Mouse (Mus musculus) heart, embryonic 14.5 days (tissue): Measurements from ENCODE around the gene Wdr74. TPM values are rescaled to one million over a fixed set of nuclear protein-coding genes. Genes with fewer than 3 reads are reported as not detected.

ENCODE experiments used
- ATAC-seq: fragments of 200-750 bp; cut with Nextera tagmentation; 2 replicates; pipeline ENCODE4 v1.8.0; 2017; ENCODE audit warnings: low read depth, moderate TSS enrichment; ENCODE audit not compliant: insufficient number of reproducible peaks, insufficient read depth, low FRiP score
- H3K27ac ChIP-seq, 2 experiments: fragments of 200-500 bp in 1 of 2; fragments of 300-500 bp in 1 of 2; sonication (generic) in 1 of 2; replicated peaks in 1 of 2; 2 replicates each; pipeline ENCODE4 v1.5.1; 2012 to 2014; ENCODE audit warnings: low read depth in 2 of 2, low read length in 2 of 2, control low read depth in 1 of 2, mild to moderate bottlenecking in 1 of 2, mixed read lengths in 1 of 2; ENCODE audit not compliant: control insufficient read depth in 1 of 2, insufficient read depth in 1 of 2
- H3K27me3 ChIP-seq: fragments of 300-500 bp; sonication (generic); 2 replicates; pipeline ENCODE4 v1.6.1; 2014; ENCODE audit warnings: mild to moderate bottlenecking, low read length, control low read depth; ENCODE audit not compliant: control insufficient read depth, insufficient read depth
- H3K36me3 ChIP-seq: fragments of 300-500 bp; sonication (generic); 2 replicates; pipeline ENCODE4 v1.6.1; 2014; ENCODE audit warnings: mild to moderate bottlenecking, control low read depth, low read length, mixed read lengths; ENCODE audit not compliant: control insufficient read depth, insufficient read depth
- H3K4me1 ChIP-seq, 2 experiments: fragments of 200-500 bp in 1 of 2; fragments of 300-500 bp in 1 of 2; sonication (generic) in 1 of 2; 2 replicates each; pipeline ENCODE4 v1.6.1; 2012 to 2014; ENCODE audit warnings: low read length in 2 of 2, control low read depth in 1 of 2, mixed read lengths in 1 of 2; ENCODE audit not compliant: control insufficient read depth in 2 of 2, insufficient read depth in 2 of 2
- H3K4me2 ChIP-seq: fragments of 300-500 bp; sonication (generic); 2 replicates; pipeline ENCODE4 v1.6.1; 2014; ENCODE audit warnings: mild to moderate bottlenecking, low read length
- H3K4me3 ChIP-seq, 2 experiments: fragments of 200-500 bp in 1 of 2; fragments of 300-500 bp in 1 of 2; sonication (generic) in 1 of 2; 2 replicates each; pipeline ENCODE4 v1.5.1; 2012 to 2014; ENCODE audit warnings: low read length in 2 of 2, mild to moderate bottlenecking in 2 of 2, control low read depth in 1 of 2, low read depth in 1 of 2, moderate library complexity in 1 of 2; ENCODE audit not compliant: control insufficient read depth in 1 of 2, insufficient read depth in 1 of 2
- H3K9ac ChIP-seq: fragments of 300-500 bp; sonication (generic); 2 replicates; pipeline ENCODE4 v1.6.1; 2014; ENCODE audit warnings: mild to moderate bottlenecking, low read length
- H3K9me3 ChIP-seq: fragments of 300-500 bp; sonication (generic); 2 replicates; pipeline ENCODE4 v1.6.1; 2016; ENCODE audit warnings: low read length, control low read depth; ENCODE audit not compliant: control insufficient read depth
- WGBS: fragments of 180-500 bp; shearing (Covaris S2); extraction: QIAGEN DNeasy Blood & Tissue Kit; methylation state at CpG from one replicate; pipeline ENCODE4 v1.1.7; 2014; 5-methylcytosine and 5-hydroxymethylcytosine counted together
- polyA plus RNA-seq: library from polyadenylated mRNA; unstranded; fragments of >200 nt; fragmentation: Nextera tagmentation; extraction: Ambion mirVana; gene quantifications from 2 replicates; pipeline ENCODE4 v1.2.1, GENCODE M21; 2014

The Wdr74 gene
- polyA plus RNA-seq, 1 experiment from 2014 or later: 50.5 TPM

DNA sequence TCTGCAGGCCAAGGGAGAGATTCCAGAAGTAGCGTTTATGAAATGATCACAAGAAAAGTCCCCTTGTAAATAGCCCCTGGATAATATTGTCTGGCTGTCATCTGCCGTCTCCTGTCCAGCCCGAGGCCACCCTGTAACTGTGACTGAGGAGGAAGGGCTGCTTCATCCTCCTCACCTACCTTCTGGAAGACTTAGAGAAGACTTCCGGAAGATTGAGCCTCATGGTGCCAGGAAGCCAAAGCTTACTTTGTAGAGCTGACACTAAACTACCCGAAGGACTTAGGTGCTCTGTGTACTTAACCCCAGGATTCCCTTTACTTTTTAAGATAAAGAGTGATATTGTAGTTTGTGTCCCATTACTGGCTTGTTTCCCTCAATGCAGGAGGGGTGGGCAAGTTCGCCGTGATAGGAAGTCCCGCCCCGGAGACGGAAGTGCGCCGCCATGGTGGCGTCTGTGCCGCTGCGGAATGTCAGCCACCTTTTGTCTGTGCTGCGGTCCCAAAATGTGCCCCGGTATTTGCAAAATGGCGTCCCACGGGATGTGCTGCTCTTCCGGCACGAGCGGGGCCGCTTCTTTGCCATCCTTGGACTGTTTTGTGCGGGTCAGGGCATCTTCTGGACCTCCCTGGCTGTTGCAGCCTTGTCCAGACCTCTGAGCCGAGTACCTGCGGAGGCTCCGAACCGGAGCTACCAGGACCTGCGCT is 35.1 kb downstream of the Wdr74 start, which contains the start of gene Tmem223:
TSS of gene Tmem223 (plus strand) at position 430 of the 704 bp plus-strand sequence.
- Histone ChIP-seq H3K4me1 (peaks cover 12 to 23% of the 10 kb centered on the region in 2 experiments), H3K36me3 (peaks cover 67% of the 10 kb centered on the region), H3K4me3 (peak within 1 kb of the TSS; percentile 84 to 91), H3K9me3 (no peaks in the 10 kb centered on the region), H3K27me3 (no peaks in the 10 kb centered on the region), H3K4me2 (peak within 1 kb of the TSS; percentile 74), H3K27ac (peak within 1 kb of the TSS; percentile 89 to 92), H3K9ac (peak within 1 kb of the TSS; percentile 98)
- WGBS: 20% methylated on average over 29 of the region's 29 CpGs
- ATAC-seq: peak; percentile 10; the same call in 1 of the 2 replicates

DNA sequence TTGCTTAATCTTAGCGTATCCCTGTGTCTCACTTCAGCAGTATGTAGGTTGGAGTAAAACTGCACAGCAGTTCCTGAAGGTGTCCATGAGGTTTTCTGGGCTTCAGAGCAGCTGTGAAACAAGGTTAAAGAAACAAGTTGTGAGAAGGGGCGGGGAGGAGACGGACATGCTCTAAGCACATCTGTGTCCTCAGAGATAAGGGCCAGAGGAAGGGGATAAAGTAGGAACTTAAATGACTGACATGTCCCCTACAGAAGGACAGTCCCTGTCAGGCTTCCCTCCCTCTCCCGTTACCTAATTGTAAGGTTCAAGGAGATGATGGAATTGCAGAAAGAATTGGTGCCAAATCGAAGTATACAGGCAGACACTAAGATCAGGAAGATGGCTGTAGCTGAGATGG is 37.4 kb downstream of the Wdr74 start:
- no peak for ATAC-seq
- WGBS: 63% methylated on average over 5 of the region's 5 CpGs

DNA sequence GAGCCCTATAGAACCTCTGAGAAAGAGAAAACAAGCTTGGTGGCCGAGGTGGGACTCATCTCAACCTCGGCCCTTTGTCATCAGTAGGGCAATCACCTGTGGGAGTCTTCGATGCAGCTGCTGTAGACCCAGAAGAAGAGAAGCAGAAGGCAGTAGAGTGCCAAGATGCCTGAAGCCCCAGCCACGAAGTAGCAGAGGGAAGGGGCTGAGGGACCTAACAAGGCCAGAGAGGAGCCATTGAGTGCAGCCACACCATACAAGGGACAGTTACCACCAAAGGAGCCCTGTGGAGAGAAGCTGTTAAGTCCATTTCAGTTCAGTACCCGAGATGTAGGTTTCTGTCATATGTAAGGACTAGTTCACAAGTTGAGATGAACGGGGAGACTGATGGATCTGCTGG is 37.8 kb downstream of the Wdr74 start:
- Histone ChIP-seq H3K36me3 (peaks cover 53% of the 10 kb centered on the region), H3K27me3 (no peaks in the 10 kb centered on the region), H3K4me1 (peaks cover 12 to 23% of the 10 kb centered on the region in 2 experiments), H3K4me2 (peak overlapping the region; percentile 98), H3K9ac (peak overlapping the region; percentile 95), H3K4me3 (peak overlapping the region; percentile 15 to 85), H3K9me3 (no peaks in the 10 kb centered on the region), H3K27ac (peak overlapping the region; percentile 14 to 46; a peak in 2 of 4 replicates)
- 44% methylated on average over 6 of the region's 6 CpGs for WGBS
- ATAC-seq: no peak

More for the DNA sequence above, 37.4 kb downstream of the Wdr74 start:
- Histone ChIP-seq H3K9me3 (no peaks in the 10 kb centered on the region), H3K4me3 (peak overlapping the region in 1 of 2 experiments; percentile 85; a peak in 1 of 4 replicates), H3K27ac (peak overlapping the region in 1 of 2 experiments; percentile 46; a peak in 2 of 4 replicates), H3K4me2 (peak overlapping the region; percentile 98), H3K9ac (peak overlapping the region; percentile 95; the same call in 1 of the 2 replicates), H3K36me3 (peaks cover 53% of the 10 kb centered on the region), H3K4me1 (peaks cover 12 to 23% of the 10 kb centered on the region in 2 experiments), H3K27me3 (no peaks in the 10 kb centered on the region)

DNA sequence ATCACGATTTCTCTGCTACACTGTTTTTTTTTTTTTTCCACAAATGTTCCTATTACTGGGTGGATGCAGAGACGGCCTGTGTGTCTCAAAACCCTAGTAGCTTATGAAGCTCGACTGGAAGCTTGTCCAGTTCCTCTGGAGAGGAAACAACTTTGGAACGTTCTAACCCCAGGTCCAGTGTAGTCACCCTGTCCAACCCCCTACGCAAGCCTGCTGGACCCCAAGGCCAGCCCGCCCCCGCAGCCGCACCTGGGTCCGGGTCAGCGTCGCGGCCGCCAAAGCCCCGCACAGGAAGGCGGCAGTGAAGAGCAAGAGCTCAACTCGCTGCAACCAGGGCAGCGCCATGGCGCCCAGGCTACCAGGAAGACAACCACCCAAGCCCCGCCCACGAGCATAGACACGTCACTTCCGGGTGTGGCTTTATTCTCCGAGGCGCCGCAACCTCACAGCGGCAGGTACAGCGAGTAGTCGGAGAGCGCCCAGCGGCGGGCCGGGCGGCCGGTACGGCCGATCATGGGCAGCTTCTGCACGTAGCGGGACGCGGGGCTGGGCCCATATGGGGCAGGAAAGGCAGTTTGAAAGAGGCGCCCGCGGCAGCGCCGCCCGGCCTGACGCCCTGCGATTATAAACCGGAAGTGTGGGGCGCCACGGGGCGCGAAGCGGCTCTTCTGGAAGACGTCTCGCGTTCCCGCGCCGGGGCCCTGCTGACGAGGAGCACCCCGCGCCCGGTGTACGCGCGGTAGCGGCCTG is 38.6 kb downstream of the Wdr74 start, which contains the start of gene Tmem179b:
TSS of gene Tmem179b (minus strand) at position 382 of the 750 bp plus-strand sequence.
- peak; percentile 85 for ATAC-seq
- 1% methylated on average over 63 of the region's 68 CpGs for WGBS

DNA sequence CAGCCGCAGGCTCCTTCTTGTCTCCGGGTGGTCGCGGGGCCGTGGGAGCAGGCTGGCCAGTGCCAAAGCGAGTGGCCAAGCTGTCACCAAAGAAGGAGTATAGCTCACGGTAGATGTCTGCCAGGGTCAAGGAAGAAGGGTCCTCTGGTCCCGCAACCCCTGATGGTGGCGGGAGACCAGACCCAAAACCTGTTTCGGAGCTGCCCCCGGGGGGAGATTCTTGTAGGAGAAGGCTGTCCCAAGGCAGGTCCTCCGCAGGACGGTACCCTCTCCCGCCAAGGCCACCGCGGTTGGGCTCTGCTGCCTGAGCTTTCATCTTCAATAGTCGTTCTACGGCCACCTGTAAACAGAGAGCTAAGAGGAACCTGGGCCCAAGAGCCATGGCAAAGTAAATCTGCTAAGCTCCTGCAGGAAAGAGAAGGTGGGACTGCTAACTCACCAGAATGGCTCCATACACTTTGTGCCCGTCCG is 39.4 kb downstream of the Wdr74 start:
- H3K27me3 ChIP-seq: no peaks in the 10 kb centered on the region
- H3K9me3 ChIP-seq: no peaks in the 10 kb centered on the region
- 0 out of 2 replicates have a peak, but pooled peaks have one; percentile 2 for ATAC-seq
- H3K9ac ChIP-seq: peak overlapping the region; percentile 95
- H3K4me2 ChIP-seq: peak overlapping the region; percentile 98
- peaks cover 46% of the 10 kb centered on the region for H3K36me3 ChIP-seq
- 3% methylated on average over 20 of the region's 20 CpGs for WGBS
- H3K4me1 ChIP-seq: peaks cover 12 to 23% of the 10 kb centered on the region in 2 experiments
- H3K27ac ChIP-seq: peak overlapping the region; percentile 96 to 98
- peak overlapping the region; percentile 81 to 85 for H3K4me3 ChIP-seq

More for the DNA sequence above, 38.6 kb downstream of the Wdr74 start, which contains the start of gene Tmem179b:
- peak within 1 kb of the TSS; percentile 96 to 98 for H3K27ac ChIP-seq
- H3K9ac ChIP-seq: peak within 1 kb of the TSS; percentile 95
- peak within 1 kb of the TSS; percentile 98 for H3K4me2 ChIP-seq
- peaks cover 12 to 23% of the 10 kb centered on the region in 2 experiments for H3K4me1 ChIP-seq
- peak within 1 kb of the TSS; percentile 81 to 85 for H3K4me3 ChIP-seq
- no peaks in the 10 kb centered on the region for H3K27me3 ChIP-seq
- no peaks in the 10 kb centered on the region for H3K9me3 ChIP-seq
- peaks cover 49% of the 10 kb centered on the region for H3K36me3 ChIP-seq

DNA sequence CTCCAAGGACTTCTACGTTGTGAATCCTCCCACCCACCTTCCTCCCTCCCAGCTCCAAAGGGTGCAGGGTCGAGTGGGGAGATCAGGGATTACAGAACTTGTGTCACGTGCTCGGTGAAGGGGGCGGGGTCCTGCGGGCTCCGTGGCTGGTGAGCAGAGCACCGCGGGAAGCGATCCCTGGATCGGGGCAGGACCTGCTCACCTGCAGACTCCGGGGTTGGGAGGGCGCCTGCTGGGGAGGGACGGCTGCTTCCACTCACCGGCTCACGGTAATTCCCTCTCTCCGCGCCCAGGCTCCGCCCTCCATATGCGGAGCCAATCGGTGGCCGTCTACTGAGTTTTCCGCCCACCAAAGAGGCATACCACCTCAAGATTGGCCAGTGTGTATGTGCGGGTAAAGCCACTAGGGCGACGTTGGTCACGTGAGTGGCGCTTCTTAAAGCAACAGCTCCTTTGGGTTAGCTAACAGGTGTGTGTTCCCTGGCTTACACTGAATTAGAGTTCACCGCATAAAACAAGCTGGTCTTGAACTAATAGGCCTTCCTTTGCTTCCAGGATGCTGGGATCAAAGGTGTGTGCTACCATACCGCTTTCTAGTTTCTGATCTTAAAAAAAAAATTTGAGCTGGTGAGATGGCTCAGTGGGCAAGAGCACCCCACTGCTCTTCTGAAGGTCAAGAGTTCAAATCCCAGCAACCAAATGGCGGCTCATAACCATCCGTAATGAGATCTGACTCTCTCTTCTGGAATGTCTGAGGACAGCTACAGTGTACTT is 50.6 kb downstream of the Wdr74 start, which contains the start of gene Taf6l:
TSS of gene Taf6l (minus strand) at position 410 of the 774 bp plus-strand sequence.
- WGBS: under 1% methylated on average over 32 of the region's 32 CpGs

More for the DNA sequence above, 50.6 kb downstream of the Wdr74 start, which contains the start of gene Taf6l:
- Histone ChIP-seq H3K9ac (peak within 1 kb of the TSS; percentile 79), H3K4me1 (0 out of 4 replicates have a peak, but pooled peaks cover 0 to 6% of the 10 kb centered on the region in 2 experiments), H3K9me3 (no peaks in the 10 kb centered on the region), H3K27me3 (no peaks in the 10 kb centered on the region), H3K36me3 (peaks cover 26% of the 10 kb centered on the region), H3K4me2 (peak within 1 kb of the TSS; percentile 86), H3K4me3 (peak within 1 kb of the TSS; percentile 67 to 85), H3K27ac (peak within 1 kb of the TSS; percentile 35 to 80; a peak in 3 of 4 replicates)
- peak; percentile 99 for ATAC-seq
